Comparison of ENCODE assay signal across 20 mouse cellular contexts in genomic region chr6:113366639-113367038, GRCm38 (mm10). TPM values are rescaled to one million over a fixed set of nuclear protein-coding genes. Genes with fewer than 3 reads are reported as not detected.
DNase-seq lines count a peak whose midpoint lies in the region; TF ChIP-seq lines count a peak whose summit lies in the region.
"Had no signal": no experiment of that assay in that cellular context is flagged by ENCODE, and none has a peak within 500 bp of the region (broad histone marks: within the 10 kb centered on the region; RNA-seq: fewer than 3 reads in every experiment).

No protein-coding gene starts in this region.

- TF ChIP-seq EP300 in ES-Bruce4 (IDR thresholded peaks at IDR 0.05; ENCODE audit: insufficient read depth, low read depth, low read length): no peak

- DNase-seq in ES-E14 (ENCODE audit: low read depth, low spot score): no peak
- DNase-seq in ZHBTc4 (ENCODE audit: low read depth, low spot score): peak; percentile 57
- DNase-seq in gastrocnemius, postnatal 14 days: no peak
- no peak for DNase-seq in left cerebral cortex, postnatal 10 days (ENCODE audit: extremely low spot score in 1 of 2, low spot score in 2 of 2)
- DNase-seq in layer of hippocampus, postnatal 36 days: no peak
- DNase-seq: adrenal gland, adult 2 months; adrenal gland, postnatal 10 days; adrenal gland, postnatal 25 days; cerebellum, adult 11-12 months; cerebellum, adult 2 months; cerebellum, adult 9-10 months; cerebellum, postnatal 10 days; cerebellum, postnatal 25 days; forebrain, postnatal 0 days had no signal

- no peaks in the 10 kb centered on the region for H3K9me3 ChIP-seq in E14TG2a.4 (ENCODE audit: low read length)
- no peaks in the 10 kb centered on the region for H3K9me3 ChIP-seq in ES-Bruce4 (replicated peaks; ENCODE audit: control insufficient read depth, insufficient read depth, low read length, poor library complexity, severe bottlenecking)
- no peaks in the 10 kb centered on the region for H3K9me3 ChIP-seq in ES-E14 (ENCODE audit: control insufficient read depth, insufficient read depth, low read depth, low read length)
- H3K9me3 ChIP-seq: embryonic facial prominence, embryonic 10.5 days; embryonic facial prominence, embryonic 12.5 days; forebrain, embryonic 13.5 days; forebrain, embryonic 15.5 days had no signal

- no peak for TF ChIP-seq POLR2A in ES-Bruce4 (IDR thresholded peaks at IDR 0.05; ENCODE audit: insufficient read depth, low read length)

- intact Hi-C loops in gastrocnemius, postnatal 14 days (cut with DNase I; ENCODE audit: low total_unique reads): no loop called here
- intact Hi-C loops in left cerebral cortex, postnatal 10 days (cut with DNase I): no loop called here

- H3K9ac ChIP-seq in ES-Bruce4 (ENCODE audit: low read depth, poor library complexity, severe bottlenecking): 0 out of 2 replicates have a peak overlapping the region, but pooled peaks have one; percentile 37
- peak overlapping the region; percentile 76 for H3K9ac ChIP-seq in ES-E14 (ENCODE audit: insufficient read depth, low read depth, low read length, poor library complexity, severe bottlenecking)
- H3K9ac ChIP-seq: embryonic facial prominence, embryonic 12.5 days; forebrain, embryonic 13.5 days; forebrain, embryonic 15.5 days; forebrain, postnatal 0 days had no signal

- H3K27ac ChIP-seq in ES-Bruce4 (ENCODE audit: insufficient read depth, low read length): 0 out of 2 replicates have a peak overlapping the region, but pooled peaks have one; percentile 0
- H3K27ac ChIP-seq in ES-E14 (ENCODE audit: insufficient read depth, low read depth, low read length, poor library complexity, severe bottlenecking): peak overlapping the region; percentile 79
- H3K27ac ChIP-seq: embryonic facial prominence, embryonic 10.5 days; embryonic facial prominence, embryonic 12.5 days; forebrain, embryonic 13.5 days; forebrain, embryonic 15.5 days had no signal

- peaks cover 38% of the 10 kb centered on the region for H3K36me3 ChIP-seq in E14TG2a.4 (ENCODE audit: insufficient read depth, low read length)
- H3K36me3 ChIP-seq in ES-Bruce4 (ENCODE audit: control insufficient read depth, insufficient read depth, low read length, poor library complexity, severe bottlenecking): peaks cover 6% of the 10 kb centered on the region
- peaks cover 23% of the 10 kb centered on the region; the same call in 1 of the 2 replicates for H3K36me3 ChIP-seq in ES-E14 (ENCODE audit: control insufficient read depth, insufficient read depth, low read length, poor library complexity, severe bottlenecking)

- TF ChIP-seq CTCF in E14TG2a.4 (conservative IDR thresholded peaks at IDR 0.05; ENCODE audit: low read length) (no peak), ES-Bruce4 (IDR thresholded peaks at IDR 0.05; ENCODE audit: low read depth, low read length) (no peak)

- H3K27me3 ChIP-seq in E14TG2a.4 (ENCODE audit: insufficient read depth, low read length) (no peaks in the 10 kb centered on the region), ES-Bruce4 (ENCODE audit: control insufficient read depth, insufficient read depth, low read length, poor library complexity, severe bottlenecking) (no peaks in the 10 kb centered on the region)
- H3K27me3 ChIP-seq: embryonic facial prominence, embryonic 12.5 days; forebrain, embryonic 13.5 days; forebrain, embryonic 15.5 days had no signal

- H3K4me3 ChIP-seq in E14TG2a.4 (replicated peaks; ENCODE audit: low read length) (peak overlapping the region; percentile 76), ES-Bruce4 (ENCODE audit: low read depth, low read length) (peak overlapping the region; percentile 14), ES-E14 (ENCODE audit: insufficient read depth in 1 of 2, low read depth in 1 of 2, low read length in 2 of 2, poor library complexity in 1 of 2, severe bottlenecking in 1 of 2) (peak overlapping the region; percentile 42 to 45)
- H3K4me3 ChIP-seq: embryonic facial prominence, embryonic 10.5 days; embryonic facial prominence, embryonic 12.5 days; forebrain, embryonic 13.5 days; forebrain, embryonic 15.5 days had no signal

- H3K4me1 ChIP-seq in E14TG2a.4 (replicated peaks; ENCODE audit: low read depth, low read length) (peaks cover 76% of the 10 kb centered on the region), ES-Bruce4 (ENCODE audit: control insufficient read depth, insufficient read depth, low read length) (no peaks in the 10 kb centered on the region), ES-E14 (ENCODE audit: control insufficient read depth in 2 of 2, insufficient read depth in 2 of 2, low read length in 2 of 2, poor library complexity in 1 of 2) (peaks cover 6 to 19% of the 10 kb centered on the region in 2 experiments; a peak in 3 of 4 replicates)
- H3K4me1 ChIP-seq: embryonic facial prominence, embryonic 10.5 days; embryonic facial prominence, embryonic 12.5 days; forebrain, embryonic 13.5 days; forebrain, embryonic 15.5 days had no signal

- in situ Hi-C loops in ES-E14 (cut with MboI; ENCODE audit: low sequenced_read_pairs in 2 of 2, unreplicated experiment in 2 of 2): no loop called here

TF ChIP-seq in ES-E14, 5 proteins besides CTCF, POLR2A, EP300 and RAD21:
- TF ChIP-seq ZNF384 (IDR thresholded peaks at IDR 0.05; ENCODE audit: low read depth, low read length) (no peak), HCFC1 (IDR thresholded peaks at IDR 0.05; ENCODE audit: borderline replicate concordance, insufficient read depth, low read length) (no peak), ZC3H11A (IDR thresholded peaks at IDR 0.05; ENCODE audit: borderline replicate concordance, low read depth, low read length) (no peak), MAFK (IDR thresholded peaks at IDR 0.05; ENCODE audit: insufficient read depth, low read depth, low read length) (no peak), CHD2 (IDR thresholded peaks at IDR 0.05; ENCODE audit: low read depth, low read length) (no peak)

RNA-seq across cellular contexts. Expression of gene Tada3, which starts 11.0 kb away (rescaled TPM):
- polyA plus RNA-seq in ES-Bruce4 (2011; ENCODE audit: insufficient read depth, insufficient read length, low read depth, missing spikeins): 41.0 and 41.4 TPM in 2 replicates
- total RNA-seq in ES-E14 (2012; rRNA removed): 31.7 and 35.3 TPM in 2 replicates
- total RNA-seq in gastrocnemius, postnatal 14 days (2021): 10 to 100 TPM; 14.4 to 15.8 TPM
- total RNA-seq in left cerebral cortex, postnatal 10 days (2021): 10 to 100 TPM; 50.5 to 52.5 TPM
- total RNA-seq in layer of hippocampus, postnatal 36 days (2021): 10 to 100 TPM; 53.4 to 56.1 TPM

RNA-seq across cellular contexts. Expression of gene Arpc4, which starts 11.3 kb away (rescaled TPM):
- polyA plus RNA-seq in ES-Bruce4 (2011; ENCODE audit: insufficient read depth, insufficient read length, low read depth, missing spikeins): 120 and 130 TPM in 2 replicates
- total RNA-seq in ES-E14 (2012; rRNA removed): 217 and 227 TPM in 2 replicates
- total RNA-seq in gastrocnemius, postnatal 14 days (2021): 10 to 100 TPM; 66.6 to 66.9 TPM
- total RNA-seq in left cerebral cortex, postnatal 10 days (2021): 100 to 1,000 TPM; 318 to 324 TPM
- total RNA-seq in layer of hippocampus, postnatal 36 days (2021): 100 to 1,000 TPM; 296 to 329 TPM

RNA-seq across cellular contexts. Expression of gene Ttll3, which starts 22.4 kb away (rescaled TPM):
- polyA plus RNA-seq in ES-Bruce4 (2011; ENCODE audit: insufficient read depth, insufficient read length, low read depth, missing spikeins): 2.9 and 3.8 TPM in 2 replicates
- total RNA-seq in ES-E14 (2012; rRNA removed): 5.3 and 6.9 TPM in 2 replicates
- 1 to 10 TPM; 1.3 TPM for total RNA-seq in gastrocnemius, postnatal 14 days (2021)
- 1 to 10 TPM; 6.1 to 8.1 TPM for total RNA-seq in left cerebral cortex, postnatal 10 days (2021)
- total RNA-seq in layer of hippocampus, postnatal 36 days (2021): 10 to 100 TPM; 17.8 to 19.3 TPM

RNA-seq across cellular contexts. Expression of gene Camk1, which starts 22.9 kb away (rescaled TPM):
- polyA plus RNA-seq in ES-Bruce4 (2011; ENCODE audit: insufficient read depth, insufficient read length, low read depth, missing spikeins): 7.6 and 7.7 TPM in 2 replicates
- 8.5 and 9.4 TPM in 2 replicates for total RNA-seq in ES-E14 (2012; rRNA removed)
- total RNA-seq in gastrocnemius, postnatal 14 days (2021): 10 to 100 TPM; 28.7 to 31.9 TPM
- 100 to 1,000 TPM; 107 to 112 TPM for total RNA-seq in left cerebral cortex, postnatal 10 days (2021)
- total RNA-seq in layer of hippocampus, postnatal 36 days (2021): 10 to 100 TPM; 48.6 to 50.1 TPM

RNA-seq across cellular contexts. Expression of gene Ogg1, which starts 39.9 kb away (rescaled TPM):
- polyA plus RNA-seq in ES-Bruce4 (2011; ENCODE audit: insufficient read depth, insufficient read length, low read depth, missing spikeins): 24.2 and 26.8 TPM in 2 replicates
- 11.9 and 13.0 TPM in 2 replicates for total RNA-seq in ES-E14 (2012; rRNA removed)
- 1 to 10 TPM; 5.1 to 6.8 TPM for total RNA-seq in gastrocnemius, postnatal 14 days (2021)
- total RNA-seq in left cerebral cortex, postnatal 10 days (2021): 1 to 10 TPM; 5.5 to 6.4 TPM
- 1 to 10 TPM; 8.3 to 9.5 TPM for total RNA-seq in layer of hippocampus, postnatal 36 days (2021)

Comparison
In these comparisons a context has a peak if more than half of its experiments do, and no peak if none do; other contexts are left out.
1. H3K4me3 ChIP-seq: peak in every context shown above with its lines; median percentile 76 in E14TG2a.4; 44 in ES-E14; 14 in ES-Bruce4.